Mouse (Mus musculus) frontal cortex, adult 2 months (tissue): ENCODE results near the gene Pcx. TPM values are rescaled to one million over a fixed set of nuclear protein-coding genes. Genes with fewer than 3 reads are reported as not detected.
A peak's percentile ranks its signal among the peaks of the same experiment; 100 is the strongest.

Experiments
- DNase-seq, 2 experiments: peaks; one replicate each; pipeline ENCODE4 v3.0.0; 2022; ENCODE audit warnings: low spot score in 1 of 2; ENCODE audit errors: extremely low spot score in 1 of 2
- polyA plus RNA-seq: library from polyadenylated mRNA; depleted of rRNA; stranded (reverse); fragments of >200 nt; gene quantifications from 2 replicates; pipeline ENCODE4 v1.2.3, GENCODE M21; 2012

The Pcx gene
- polyA plus RNA-seq, 1 experiment: 41.6 TPM

DNA sequence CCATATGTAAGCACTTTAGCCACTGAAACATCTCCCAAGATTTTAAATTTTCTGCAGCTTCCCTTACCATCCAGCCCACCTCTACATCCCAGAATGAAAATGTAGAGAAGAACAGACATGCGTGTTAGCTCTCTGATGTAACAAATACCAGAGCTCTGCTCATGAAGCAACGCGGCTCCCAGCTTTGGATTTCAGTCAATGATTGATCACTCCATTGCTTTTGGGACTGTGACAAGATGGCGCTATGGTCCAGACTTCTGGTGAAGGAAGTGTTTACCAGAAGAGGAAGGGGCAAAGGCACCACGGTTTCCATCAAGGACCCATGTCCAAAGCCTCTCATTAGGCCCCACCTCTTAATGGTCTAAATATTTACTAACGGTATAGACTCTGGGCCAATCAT is 35.6 kb downstream of the Pcx start:
- DNase-seq: no peak

- DNase-seq: no peak
These were observed 37.5 kb downstream of the Pcx start for GRCm38 (mm10) chr19:4547801-4548200.

GRCm38 (mm10) chr19:4548305-4548883 is 38.1 kb downstream of the Pcx start:
- DNase-seq: peak in 1 of 2 experiments; percentile 20

DNA sequence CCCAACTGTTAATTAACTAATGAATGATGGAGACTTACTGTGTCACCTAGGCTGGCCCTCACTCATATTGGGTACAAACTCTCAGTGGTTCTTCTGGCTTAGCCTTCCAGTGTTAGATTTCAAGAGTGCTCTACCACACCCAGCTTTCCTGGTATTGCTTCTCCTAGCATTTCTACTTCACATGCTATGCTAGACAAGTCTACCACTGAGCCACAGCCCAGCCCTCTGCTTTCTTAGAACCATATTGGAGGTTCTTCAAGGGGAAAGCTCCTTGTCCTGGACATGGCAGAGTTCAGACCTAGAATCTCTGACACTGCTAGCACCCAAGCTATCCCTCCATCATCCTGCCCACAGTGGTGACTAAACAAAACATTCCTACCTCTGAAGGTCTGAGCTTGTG is 44.0 kb downstream of the Pcx start:
- DNase-seq: no peak

DNA sequence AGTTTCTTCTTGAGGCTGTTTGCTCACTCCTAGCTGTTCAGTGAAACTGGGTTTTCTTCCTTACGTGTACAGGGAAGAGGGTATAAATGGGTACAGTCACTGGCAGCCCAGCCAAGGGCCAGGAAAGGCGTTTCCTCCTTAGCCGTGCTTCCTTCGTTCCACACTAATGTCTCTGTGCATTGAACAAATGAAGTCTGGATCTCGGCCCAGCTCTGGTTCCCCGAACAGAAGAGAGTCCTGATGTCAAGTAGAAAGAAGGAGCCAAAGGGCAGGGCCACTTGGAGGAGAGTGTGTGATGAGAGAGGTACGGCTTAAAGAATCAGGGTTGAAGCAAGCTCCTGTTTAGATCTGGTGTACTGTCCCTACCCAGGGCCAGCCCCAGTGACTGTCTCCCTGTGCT is 44.8 kb downstream of the Pcx start:
- DNase-seq: no peak

- no peak for DNase-seq
These were observed 46.5 kb downstream of the Pcx start for GRCm38 (mm10) chr19:4556787-4557186.

- DNase-seq: peak; percentile 3 to 47
These were observed 47.7 kb downstream of the Pcx start for GRCm38 (mm10) chr19:4557796-4558569.

GRCm38 (mm10) chr19:4558570-4558955 is 48.3 kb downstream of the Pcx start:
- DNase-seq: no peak

GRCm38 (mm10) chr19:4559011-4559410 is 48.7 kb downstream of the Pcx start:
- DNase-seq: no peak

- peak in 1 of 2 experiments; percentile 33 for DNase-seq
These were observed 49.3 kb downstream of the Pcx start for GRCm38 (mm10) chr19:4559588-4559987.

GRCm38 (mm10) chr19:4560205-4560604 is 49.9 kb downstream of the Pcx start:
- no peak for DNase-seq

- no peak for DNase-seq
These were observed 55.4 kb downstream of the Pcx start for GRCm38 (mm10) chr19:4565678-4566077.

DNA sequence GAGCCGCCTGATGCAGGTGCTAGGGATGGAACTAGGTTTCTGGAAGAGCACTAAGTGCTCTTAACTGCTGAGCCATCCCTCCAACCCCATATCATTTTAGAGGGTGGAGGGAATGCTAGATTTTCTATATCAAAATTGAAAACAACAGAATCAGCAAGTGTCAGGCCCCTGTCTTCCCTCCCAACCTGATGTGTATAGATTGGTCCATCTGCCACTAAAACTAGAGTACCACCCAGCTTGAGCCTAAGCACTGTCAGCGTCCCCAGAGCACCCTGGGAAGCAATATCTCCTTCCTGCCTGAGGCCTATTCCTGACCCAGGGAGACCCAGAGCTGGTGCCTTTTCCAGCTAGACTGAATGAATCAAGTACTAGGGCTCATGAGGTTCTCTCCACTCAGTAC is 56.6 kb downstream of the Pcx start:
- DNase-seq: no peak

- no peak for DNase-seq
These were observed 57.4 kb downstream of the Pcx start for GRCm38 (mm10) chr19:4567665-4568064.

GRCm38 (mm10) chr19:4568832-4569231 is 58.6 kb downstream of the Pcx start:
- no peak for DNase-seq

- no peak for DNase-seq
These were observed 59.3 kb downstream of the Pcx start for GRCm38 (mm10) chr19:4569356-4570236.

DNA sequence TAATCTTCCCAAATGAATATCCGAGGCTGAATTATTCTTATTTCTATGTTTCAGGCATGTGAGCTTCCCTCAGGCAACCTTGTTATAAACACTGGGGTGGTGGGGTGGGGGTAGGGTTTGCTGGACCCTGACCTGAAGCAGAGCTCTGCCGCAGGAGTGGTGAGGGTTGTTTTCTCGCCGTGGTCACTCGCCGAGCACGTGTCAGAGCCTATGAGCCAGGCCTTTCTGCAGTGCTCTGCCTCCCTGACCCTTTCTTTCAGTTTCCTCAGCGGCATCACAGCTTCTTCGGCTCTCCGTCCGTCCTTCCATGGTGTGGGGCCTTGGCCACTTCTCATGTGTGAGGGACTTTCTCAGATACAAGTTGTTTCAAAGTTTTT is 60.0 kb downstream of the Pcx start:
- DNase-seq: no peak

DNA sequence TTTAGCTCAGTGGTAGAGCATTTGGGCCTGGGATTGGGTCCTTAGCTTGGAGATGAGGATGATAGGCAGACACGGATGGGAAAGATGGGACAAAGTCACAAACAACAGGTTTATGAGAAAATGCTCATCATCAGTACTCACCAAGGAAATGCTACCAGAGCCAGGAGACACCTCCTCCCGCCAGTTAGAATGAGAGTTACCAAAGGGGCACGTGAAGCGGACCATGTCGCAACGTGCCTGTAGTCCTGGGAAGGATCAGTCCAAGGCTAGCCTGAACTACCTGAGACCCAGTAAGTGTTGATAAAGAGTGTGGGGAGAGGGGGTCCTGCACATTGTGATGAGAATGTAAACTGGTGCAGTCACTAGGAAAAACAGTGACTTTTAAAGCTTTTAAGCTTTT is 60.5 kb downstream of the Pcx start:
- no peak for DNase-seq

GRCm38 (mm10) chr19:4571658-4572057 is 61.4 kb downstream of the Pcx start:
- no peak for DNase-seq

DNA sequence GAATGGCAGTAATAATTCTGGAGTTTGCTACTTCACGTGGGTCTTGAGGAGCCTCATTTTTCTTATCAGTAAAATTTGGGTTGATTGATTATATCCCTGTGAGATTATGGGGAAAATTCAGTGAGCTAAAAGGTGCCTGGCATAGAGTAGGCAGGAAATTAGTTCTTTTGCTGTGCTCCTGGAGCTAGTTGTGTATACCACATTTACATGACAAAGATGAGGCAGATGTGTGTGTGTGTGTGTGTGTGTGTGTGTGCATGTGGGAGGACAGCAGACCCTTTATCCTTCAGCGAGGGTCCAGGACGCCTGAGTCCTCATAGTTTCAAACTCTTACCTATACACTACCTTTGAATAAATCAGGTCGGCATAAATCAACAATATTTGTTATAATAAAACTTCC is 61.8 kb downstream of the Pcx start:
- no peak for DNase-seq

DNA sequence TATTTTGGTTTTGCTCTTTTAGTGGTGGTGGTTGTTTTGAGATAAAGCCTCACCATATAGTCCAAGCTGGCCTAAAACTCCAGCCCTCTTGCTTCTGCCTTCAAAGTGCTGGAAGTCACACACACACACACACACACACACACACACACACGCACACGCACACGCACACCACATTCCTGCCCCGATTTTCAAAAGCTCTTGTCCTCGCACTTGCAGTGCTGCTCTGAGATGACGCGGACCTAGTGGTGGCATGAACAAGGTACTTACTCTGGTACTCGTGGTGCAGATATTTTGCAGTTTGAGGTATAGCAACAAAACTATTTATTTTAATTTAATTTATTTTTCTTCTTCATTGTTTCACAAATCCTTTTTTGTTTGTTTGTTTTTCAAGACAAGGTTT is 62.2 kb downstream of the Pcx start:
- DNase-seq: no peak

DNA sequence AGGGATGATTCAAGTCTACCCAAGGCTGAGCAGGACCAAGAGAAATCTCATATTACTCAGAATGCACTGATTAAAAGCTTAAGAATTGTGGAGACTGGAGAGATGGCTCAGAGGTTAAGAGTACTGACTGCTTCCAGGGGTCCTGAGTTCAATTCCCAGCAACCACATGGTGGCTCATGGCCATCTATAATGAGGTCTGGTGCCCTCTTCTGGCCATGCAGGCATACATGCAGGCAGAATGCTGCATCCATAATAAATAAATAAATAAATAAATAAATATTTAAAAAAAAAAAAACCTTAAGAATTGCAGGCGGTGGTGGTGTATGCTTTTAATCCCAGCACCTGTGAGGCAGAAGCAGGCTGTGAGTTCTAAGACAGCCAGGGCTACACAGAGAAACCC is 63.0 kb downstream of the Pcx start:
- no peak for DNase-seq
